In genomic region chr15:97277328-97277727, GRCm38 (mm10) we compare ENCODE assay signal across 22 mouse cellular contexts. TPM values are rescaled to one million over a fixed set of nuclear protein-coding genes. Genes with fewer than 3 reads are reported as not detected.
DNase-seq lines count a peak whose midpoint lies in the region; ATAC-seq lines count a peak whose summit lies in the region.
"Had no signal": no experiment of that assay in that cellular context is flagged by ENCODE, and none has a peak within 500 bp of the region (broad histone marks: within the 10 kb centered on the region; RNA-seq: fewer than 3 reads in every experiment).

No protein-coding gene starts in this region.

- H3K27me3 ChIP-seq in intestine, embryonic 14.5 days (replicated peaks; ENCODE audit: control insufficient read depth, insufficient read depth, low read length): no peaks in the 10 kb centered on the region
- no peaks in the 10 kb centered on the region for H3K27me3 ChIP-seq in intestine, embryonic 16.5 days (replicated peaks; ENCODE audit: control insufficient read depth, insufficient read depth, low read length)
- H3K27me3 ChIP-seq in midbrain, embryonic 15.5 days (replicated peaks): no peaks in the 10 kb centered on the region
- no peaks in the 10 kb centered on the region for H3K27me3 ChIP-seq in midbrain, embryonic 11.5 days (ENCODE audit: control insufficient read depth, insufficient read depth, low read length)
- no peaks in the 10 kb centered on the region for H3K27me3 ChIP-seq in embryonic facial prominence, embryonic 10.5 days (replicated peaks; ENCODE audit: low read depth, poor library complexity, severe bottlenecking)
- H3K27me3 ChIP-seq: embryonic facial prominence, embryonic 13.5 days; heart, embryonic 15.5 days; neural tube, embryonic 13.5 days had no signal

- WGBS in intestine, embryonic 14.5 days: 75% methylated on average over 10 of the region's 10 CpGs
- WGBS in intestine, embryonic 16.5 days: 74% methylated on average over 10 of the region's 10 CpGs
- WGBS in midbrain, embryonic 15.5 days: 49% methylated on average over 10 of the region's 10 CpGs
- 71% methylated on average over 10 of the region's 10 CpGs for WGBS in midbrain, embryonic 11.5 days
- WGBS in embryonic facial prominence, embryonic 10.5 days: 80% methylated on average over 10 of the region's 10 CpGs

- no peaks in the 10 kb centered on the region for H3K36me3 ChIP-seq in intestine, embryonic 14.5 days (ENCODE audit: control insufficient read depth, insufficient read depth, low read length)
- no peaks in the 10 kb centered on the region for H3K36me3 ChIP-seq in intestine, embryonic 16.5 days (ENCODE audit: control insufficient read depth, insufficient read depth, low read length)
- H3K36me3 ChIP-seq in midbrain, embryonic 15.5 days (replicated peaks): no peaks in the 10 kb centered on the region
- no peaks in the 10 kb centered on the region for H3K36me3 ChIP-seq in midbrain, embryonic 11.5 days (ENCODE audit: control insufficient read depth, insufficient read depth, low read length)
- no peaks in the 10 kb centered on the region for H3K36me3 ChIP-seq in embryonic facial prominence, embryonic 10.5 days (replicated peaks)
- H3K36me3 ChIP-seq: embryonic facial prominence, embryonic 13.5 days; heart, embryonic 15.5 days; neural tube, embryonic 13.5 days had no signal

- H3K27ac ChIP-seq in intestine, embryonic 14.5 days (ENCODE audit: low read depth): no peak overlapping the region
- H3K27ac ChIP-seq in intestine, embryonic 16.5 days (ENCODE audit: low read length): no peak overlapping the region
- H3K27ac ChIP-seq in midbrain, embryonic 15.5 days: 0 out of 2 replicates have a peak overlapping the region, but pooled peaks have one; percentile 58
- H3K27ac ChIP-seq in midbrain, embryonic 11.5 days (ENCODE audit: low read depth, low read length): no peak overlapping the region
- H3K27ac ChIP-seq in embryonic facial prominence, embryonic 10.5 days (replicated peaks): no peak overlapping the region
- H3K27ac ChIP-seq: embryonic facial prominence, embryonic 13.5 days; heart, embryonic 15.5 days; layer of hippocampus, adult 2 months; neural tube, embryonic 13.5 days; stomach, postnatal 0 days had no signal

- H3K4me2 ChIP-seq in intestine, embryonic 14.5 days (ENCODE audit: low read length): no peak overlapping the region
- H3K4me2 ChIP-seq in intestine, embryonic 16.5 days (ENCODE audit: low read depth, low read length): no peak overlapping the region
- H3K4me2 ChIP-seq in midbrain, embryonic 15.5 days: no peak overlapping the region
- no peak overlapping the region for H3K4me2 ChIP-seq in midbrain, embryonic 11.5 days
- H3K4me2 ChIP-seq: embryonic facial prominence, embryonic 13.5 days; heart, embryonic 15.5 days had no signal

- H3K9ac ChIP-seq in intestine, embryonic 14.5 days (ENCODE audit: low read length): no peak overlapping the region
- H3K9ac ChIP-seq in intestine, embryonic 16.5 days (ENCODE audit: low read depth, low read length): no peak overlapping the region
- no peak overlapping the region for H3K9ac ChIP-seq in midbrain, embryonic 15.5 days
- no peak overlapping the region for H3K9ac ChIP-seq in midbrain, embryonic 11.5 days (ENCODE audit: low read length)
- H3K9ac ChIP-seq: embryonic facial prominence, embryonic 13.5 days; heart, embryonic 15.5 days; liver, postnatal 0 days had no signal

- no peaks in the 10 kb centered on the region for H3K9me3 ChIP-seq in intestine, embryonic 14.5 days (ENCODE audit: control insufficient read depth, low read length)
- H3K9me3 ChIP-seq in intestine, embryonic 16.5 days (ENCODE audit: control insufficient read depth, low read length): no peaks in the 10 kb centered on the region
- H3K9me3 ChIP-seq in midbrain, embryonic 15.5 days: no peaks in the 10 kb centered on the region
- no peaks in the 10 kb centered on the region for H3K9me3 ChIP-seq in midbrain, embryonic 11.5 days (ENCODE audit: control insufficient read depth, low read length)
- no peaks in the 10 kb centered on the region for H3K9me3 ChIP-seq in embryonic facial prominence, embryonic 10.5 days
- H3K9me3 ChIP-seq: embryonic facial prominence, embryonic 13.5 days; heart, embryonic 15.5 days; neural tube, embryonic 13.5 days had no signal

- no peak overlapping the region for H3K4me3 ChIP-seq in intestine, embryonic 14.5 days (ENCODE audit: low read depth, low read length)
- no peak overlapping the region for H3K4me3 ChIP-seq in intestine, embryonic 16.5 days (ENCODE audit: low read length)
- no peak overlapping the region for H3K4me3 ChIP-seq in midbrain, embryonic 15.5 days
- no peak overlapping the region for H3K4me3 ChIP-seq in midbrain, embryonic 11.5 days (ENCODE audit: low read depth, low read length)
- no peak overlapping the region for H3K4me3 ChIP-seq in embryonic facial prominence, embryonic 10.5 days
- H3K4me3 ChIP-seq: embryonic facial prominence, embryonic 13.5 days; heart, embryonic 15.5 days; layer of hippocampus, adult 2 months; neural tube, embryonic 13.5 days had no signal

- H3K4me1 ChIP-seq in intestine, embryonic 14.5 days (replicated peaks; ENCODE audit: control insufficient read depth, insufficient read depth, low read length): peaks cover 7% of the 10 kb centered on the region; the same call in 1 of the 2 replicates
- 0 out of 2 replicates have a peak, but pooled peaks cover 3% of the 10 kb centered on the region for H3K4me1 ChIP-seq in intestine, embryonic 16.5 days (ENCODE audit: control insufficient read depth, insufficient read depth, low read length)
- peaks cover 36% of the 10 kb centered on the region for H3K4me1 ChIP-seq in midbrain, embryonic 15.5 days
- H3K4me1 ChIP-seq in midbrain, embryonic 11.5 days (ENCODE audit: control insufficient read depth, insufficient read depth, low read length): peaks cover 7% of the 10 kb centered on the region
- peaks cover 29% of the 10 kb centered on the region for H3K4me1 ChIP-seq in embryonic facial prominence, embryonic 10.5 days
- H3K4me1 ChIP-seq: heart, embryonic 15.5 days had no signal

- DNase-seq in intestine, embryonic 14.5 days (ENCODE audit: low spot score): peak; percentile 37
- DNase-seq in midbrain, embryonic 11.5 days (ENCODE audit: low spot score, missing footprints): no peak
- peak; percentile 7 for DNase-seq in embryonic facial prominence, embryonic 10.5 days (ENCODE audit: low spot score)
- no peak for DNase-seq in lung, postnatal 10 days
- no peak for DNase-seq in cerebellum, postnatal 4 days (ENCODE audit: low spot score in 2 of 2)
- DNase-seq: adrenal gland, adult 8-10 months; cerebellum, adult 9-11 months; heart, postnatal 4 days; kidney, adult 8-10 months; layer of hippocampus, postnatal 36 days; liver, postnatal 0 days; lung, postnatal 14 days; right cerebral cortex, postnatal 14 days; thymus, postnatal 14 days had no signal

- ATAC-seq in intestine, embryonic 14.5 days (replicated peaks; ENCODE audit: low FRiP score, low TSS enrichment, low read depth): no peak
- ATAC-seq in intestine, embryonic 16.5 days: no peak
- ATAC-seq in midbrain, embryonic 15.5 days (replicated peaks): no peak
- ATAC-seq in midbrain, embryonic 11.5 days (ENCODE audit: low FRiP score): no peak
- 0 out of 2 replicates have a peak, but pooled peaks have one; percentile 7 for ATAC-seq in neutrophil, adult 5-6 weeks (ENCODE audit: extremely low read depth, insufficient number of reproducible peaks, low FRiP score, poor library complexity, severe bottlenecking)

RNA-seq across cellular contexts. Expression of gene Amigo2, which starts 30.2 kb away (rescaled TPM):
- polyA plus RNA-seq in intestine, embryonic 14.5 days (2014; fragmentation: Nextera tagmentation; extraction: Ambion mirVana): 6.8 and 7.5 TPM in 2 replicates
- 4.9 and 5.8 TPM in 2 replicates for polyA plus RNA-seq in intestine, embryonic 16.5 days (2015; fragmentation: Nextera tagmentation; extraction: Ambion mirVana)
- 17.2 and 18.3 TPM in 2 replicates for polyA plus RNA-seq in midbrain, embryonic 15.5 days (2015; fragmentation: Nextera tagmentation; extraction: Ambion mirVana)
- polyA plus RNA-seq in midbrain, embryonic 11.5 days (2014; fragmentation: Nextera tagmentation; extraction: Ambion mirVana): 5.9 and 6.6 TPM in 2 replicates
- 3.3 and 3.9 TPM in 2 replicates for polyA plus RNA-seq in embryonic facial prominence, embryonic 10.5 days (2016; fragmentation: Nextera tagmentation; extraction: Ambion mirVana)
- total RNA-seq in neutrophil, adult 5-6 weeks (2017): 3.9 and 5.0 TPM in 2 replicates

RNA-seq across cellular contexts. Expression of gene Pced1b, which starts 30.4 kb away (rescaled TPM):
- polyA plus RNA-seq in intestine, embryonic 14.5 days (2014; fragmentation: Nextera tagmentation; extraction: Ambion mirVana): 4.9 and 5.7 TPM in 2 replicates
- 3.0 and 3.6 TPM in 2 replicates for polyA plus RNA-seq in intestine, embryonic 16.5 days (2015; fragmentation: Nextera tagmentation; extraction: Ambion mirVana)
- 5.7 and 6.2 TPM in 2 replicates for polyA plus RNA-seq in midbrain, embryonic 15.5 days (2015; fragmentation: Nextera tagmentation; extraction: Ambion mirVana)
- 3.6 and 4.0 TPM in 2 replicates for polyA plus RNA-seq in midbrain, embryonic 11.5 days (2014; fragmentation: Nextera tagmentation; extraction: Ambion mirVana)
- 2.3 and 4.3 TPM in 2 replicates for polyA plus RNA-seq in embryonic facial prominence, embryonic 10.5 days (2016; fragmentation: Nextera tagmentation; extraction: Ambion mirVana)
- total RNA-seq in neutrophil, adult 5-6 weeks (2017): 19.5 and 21.4 TPM in 2 replicates

Comparison
In these comparisons a context has a peak if more than half of its experiments do, and no peak if none do; other contexts are left out.
1. DNase-seq: peak in intestine, embryonic 14.5 days (single experiment) and embryonic facial prominence, embryonic 10.5 days (single experiment); none in midbrain, embryonic 11.5 days (single experiment), lung, postnatal 10 days (single experiment) and cerebellum, postnatal 4 days (0 of 2).